Mouse (Mus musculus) lung, postnatal 4 days (tissue): ENCODE data around the gene Wdr19.

Source experiments
- DNase-seq, 2 experiments: peaks; one replicate each; pipeline ENCODE4 v3.0.0; 2021

The Wdr19 gene

DNA sequence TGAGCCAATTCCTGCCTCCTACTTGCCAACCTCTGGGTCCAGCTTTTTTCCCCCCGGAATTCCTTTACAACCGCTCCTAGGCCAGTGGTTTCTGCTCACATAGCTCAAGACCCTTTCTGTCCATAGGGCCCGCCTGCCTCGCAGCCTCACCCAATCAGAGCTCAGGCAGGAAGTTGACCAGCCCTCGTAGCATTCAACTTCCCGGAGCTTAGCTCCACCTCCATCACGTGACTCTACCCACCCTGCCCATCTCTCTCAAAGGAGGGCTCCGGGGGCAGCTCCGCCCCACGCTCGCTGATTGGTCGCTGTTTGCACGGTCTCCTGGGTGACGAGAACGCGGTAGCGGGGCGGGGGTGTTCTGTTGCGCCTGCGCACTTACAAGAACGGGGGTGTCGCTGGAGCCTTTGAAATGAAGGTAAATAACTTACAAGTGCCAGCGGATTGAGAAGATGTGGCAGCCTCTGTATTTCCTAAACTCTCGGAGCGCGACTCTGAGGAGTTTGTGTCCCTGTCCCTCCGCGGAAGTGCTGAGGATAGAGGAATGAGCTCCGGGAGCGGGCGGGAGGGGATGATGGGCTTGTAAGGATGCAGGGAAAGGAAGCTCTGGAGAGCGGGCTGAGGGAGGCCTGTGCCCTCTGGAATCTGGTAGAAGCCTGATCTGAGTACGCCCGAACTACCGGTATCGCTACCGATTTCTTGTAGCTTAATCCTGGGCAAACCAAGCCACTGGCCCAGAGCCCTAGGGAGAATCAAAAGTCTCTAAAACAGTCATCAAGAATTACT, at the start of gene Wdr19:
Wdr19 (plus strand) TSS at position 351 of the 783 bp plus-strand sequence.
- peak; percentile 99 for DNase-seq

DNA sequence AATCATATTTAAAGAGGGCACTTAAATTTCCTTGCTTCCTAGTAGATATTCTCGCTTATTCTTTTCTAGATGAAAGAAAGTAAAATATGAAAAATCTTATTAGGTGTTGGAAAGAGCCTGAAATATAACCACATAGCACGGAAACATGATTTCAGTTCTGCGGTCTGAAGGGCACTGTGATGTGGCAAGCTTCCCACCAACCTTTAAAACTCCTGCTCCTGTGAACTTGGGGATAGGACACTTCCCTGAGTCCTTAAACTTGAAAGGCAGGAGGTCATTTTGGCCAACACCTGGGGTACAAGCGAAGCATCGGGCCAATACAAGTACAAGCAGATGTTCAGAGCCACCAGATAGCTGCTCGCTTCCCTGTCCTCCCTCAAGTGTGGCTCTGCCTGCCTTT, 49.8 kb upstream of the Wdr19 start:
- DNase-seq, result no peak

DNA sequence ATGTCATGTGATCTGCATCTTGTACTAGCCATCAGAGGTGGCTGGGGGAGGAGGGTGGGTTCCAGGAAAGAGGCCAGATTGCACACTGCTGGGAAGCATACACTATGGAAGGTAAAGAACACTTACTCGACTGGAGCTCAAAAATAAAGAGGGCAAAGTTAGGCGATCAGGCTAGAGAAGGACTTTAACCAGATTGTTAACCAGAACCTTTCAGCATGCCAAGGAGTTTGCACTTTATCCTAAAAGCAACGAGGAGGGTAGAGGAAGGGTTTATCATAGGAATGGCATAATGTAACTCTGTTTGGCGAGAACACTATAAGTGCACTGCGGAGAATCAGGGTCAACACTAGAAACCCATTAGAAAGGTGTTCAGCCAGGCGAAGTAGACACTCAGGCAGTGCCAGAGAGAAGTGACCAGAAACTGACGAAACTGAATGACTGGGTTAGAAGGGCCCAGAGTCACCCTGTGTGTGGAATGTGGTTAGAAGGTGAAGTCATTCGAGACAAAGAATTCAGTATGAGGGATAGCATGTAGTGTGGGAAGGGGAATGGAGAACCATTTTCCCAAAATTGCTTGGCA, 49.0 kb upstream of the Wdr19 start:
- no peak for DNase-seq

DNA sequence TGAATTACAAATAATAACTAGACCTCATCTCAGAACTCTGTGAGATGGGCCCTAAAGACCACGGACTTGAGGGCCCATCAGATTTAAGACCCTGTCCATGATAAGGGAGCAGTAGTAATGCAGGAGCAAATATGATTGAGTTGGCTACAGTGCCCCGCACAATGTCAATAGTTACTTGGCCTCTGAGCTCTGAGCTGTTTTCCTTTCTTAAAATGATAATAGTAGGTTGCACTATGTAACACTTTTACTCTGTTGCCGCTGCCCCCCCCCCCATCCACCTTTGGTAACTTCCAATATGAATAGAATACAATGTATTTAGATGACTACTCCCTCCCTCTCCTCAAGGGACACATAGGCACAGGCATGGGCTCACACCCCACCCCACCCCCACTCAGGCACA, 48.2 kb upstream of the Wdr19 start:
- no peak for DNase-seq

DNA sequence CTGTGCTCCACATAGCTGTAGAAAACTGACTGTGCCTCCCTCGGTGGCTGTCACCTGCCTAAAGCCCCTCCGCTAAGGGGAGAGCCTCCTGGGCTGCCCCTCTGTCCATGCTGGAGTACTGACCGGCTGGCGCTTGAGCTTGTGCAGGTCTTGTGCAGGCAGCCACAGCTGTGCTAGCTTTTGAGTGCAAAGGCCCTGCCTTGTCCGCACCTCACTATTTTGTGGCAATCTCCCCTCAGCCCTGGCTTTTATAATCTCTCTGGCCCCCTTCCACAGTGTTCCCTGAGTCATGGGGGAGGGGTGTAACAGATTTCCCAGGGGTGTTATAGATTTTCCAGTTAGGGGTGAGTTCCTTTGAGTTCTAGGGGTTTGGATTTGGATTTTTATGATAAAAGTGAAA, 47.7 kb upstream of the Wdr19 start:
- no peak for DNase-seq

DNA sequence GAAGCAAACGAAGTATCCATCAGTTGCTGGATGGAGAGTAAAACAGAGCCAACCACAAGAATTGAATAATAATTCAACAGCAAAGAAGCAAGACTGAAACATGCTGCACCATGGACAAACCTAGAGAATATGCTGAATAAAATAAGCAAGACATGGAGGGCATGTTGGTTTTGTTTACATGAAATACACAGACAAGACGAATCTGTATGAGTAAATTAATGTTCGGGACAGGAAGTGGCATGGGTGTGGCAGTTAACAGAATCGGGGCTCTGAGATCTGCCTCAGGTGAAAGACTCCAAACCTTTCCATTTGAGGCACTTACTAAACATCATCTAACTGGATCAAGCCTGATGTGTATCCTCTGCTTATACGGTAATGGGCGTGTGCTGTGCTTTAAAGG, 45.2 kb upstream of the Wdr19 start:
- DNase-seq, result no peak

DNA sequence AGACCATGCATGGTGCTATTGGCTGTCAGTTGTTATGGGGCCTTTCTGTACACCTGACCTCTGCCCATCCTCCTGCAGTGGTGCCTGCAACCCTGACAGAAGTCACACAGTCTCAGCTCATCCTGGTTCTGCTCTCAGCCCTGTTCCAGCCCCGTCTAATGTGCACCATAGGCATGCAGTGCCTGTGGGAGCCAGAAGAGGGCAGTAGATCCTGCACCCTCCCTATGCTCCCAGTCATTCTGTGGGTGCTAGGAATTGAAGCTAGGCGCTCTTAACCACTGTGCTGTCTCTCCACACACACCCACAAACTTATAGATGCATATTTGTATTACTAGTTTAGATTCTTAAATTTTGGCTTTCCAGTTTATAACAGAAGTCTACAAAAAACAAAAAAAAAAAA, 42.6 kb upstream of the Wdr19 start:
- peak in 1 of 2 experiments; percentile 63 for DNase-seq

DNA sequence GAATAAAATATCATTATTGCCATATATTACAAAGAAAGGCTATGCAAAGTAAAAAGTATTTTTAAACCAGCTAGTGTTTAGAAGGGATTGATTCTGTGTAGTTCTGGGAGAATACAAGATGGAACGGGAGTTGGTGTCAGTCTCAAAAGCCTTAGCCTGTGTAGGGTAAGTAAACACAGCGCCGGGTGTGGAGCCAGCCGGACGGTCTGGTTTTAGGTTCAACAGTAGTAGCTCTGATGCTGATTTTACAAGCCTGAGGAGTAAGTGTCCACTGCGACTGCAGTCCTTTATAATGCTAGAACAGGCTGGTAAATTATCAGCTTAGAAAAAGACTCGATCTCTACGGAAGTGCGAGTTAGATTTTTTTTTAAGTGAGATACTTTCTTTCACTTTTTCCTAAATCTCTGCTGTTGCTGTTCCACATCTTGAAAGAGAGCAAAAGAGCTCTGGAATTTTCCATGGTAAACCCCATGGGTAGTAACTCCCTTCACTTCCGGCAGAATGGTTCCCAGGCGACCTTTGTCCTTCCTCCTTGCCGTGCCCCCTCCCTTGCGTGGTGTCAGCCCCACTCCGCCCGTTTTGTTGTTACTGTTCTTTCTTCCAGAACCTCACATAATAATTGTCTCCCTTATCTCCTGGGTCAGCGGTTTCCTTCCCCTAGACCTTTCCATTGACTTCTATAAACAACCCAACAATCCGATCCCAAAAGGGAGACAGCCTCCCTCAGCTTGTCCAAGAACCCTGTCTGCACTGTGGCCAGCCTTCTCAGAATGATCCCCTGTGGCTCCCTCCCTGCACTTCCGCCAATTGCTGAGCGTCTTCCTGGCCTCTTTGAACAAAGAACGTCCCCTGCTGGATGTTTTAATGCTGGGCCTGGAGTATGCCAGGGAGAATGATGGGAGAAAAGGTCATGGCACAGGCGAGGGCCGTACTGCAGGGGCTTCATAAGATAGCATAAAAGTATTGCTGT, 41.8 kb upstream of the Wdr19 start:
- peak; percentile 77 to 89 for DNase-seq

DNA sequence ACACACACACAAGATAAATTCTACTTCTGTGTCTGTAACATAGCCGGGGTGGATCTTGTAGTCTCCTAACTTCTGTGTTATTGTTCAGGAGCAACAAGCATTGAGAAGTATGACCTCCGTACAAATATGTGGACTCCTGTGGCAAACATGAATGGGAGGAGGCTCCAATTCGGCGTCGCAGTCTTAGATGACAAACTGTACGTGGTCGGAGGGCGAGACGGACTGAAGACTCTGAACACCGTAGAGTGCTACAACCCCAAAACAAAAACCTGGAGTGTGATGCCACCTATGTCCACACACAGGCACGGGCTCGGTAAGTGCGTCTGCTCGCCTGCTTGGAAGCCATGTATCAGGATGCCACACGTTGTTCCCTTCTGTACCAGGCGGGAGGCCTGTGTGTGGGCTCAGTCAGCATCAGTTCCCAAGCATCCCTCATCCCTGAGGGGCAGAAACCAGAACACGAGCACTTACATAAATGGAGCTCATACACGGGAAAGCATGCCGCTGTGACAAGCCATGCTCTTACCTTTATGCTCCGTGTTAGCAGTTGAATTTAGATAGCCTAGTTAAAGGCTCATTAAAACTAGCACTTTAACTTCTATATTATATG, 40.7 kb upstream of the Wdr19 start:
- DNase-seq, result no peak

DNA sequence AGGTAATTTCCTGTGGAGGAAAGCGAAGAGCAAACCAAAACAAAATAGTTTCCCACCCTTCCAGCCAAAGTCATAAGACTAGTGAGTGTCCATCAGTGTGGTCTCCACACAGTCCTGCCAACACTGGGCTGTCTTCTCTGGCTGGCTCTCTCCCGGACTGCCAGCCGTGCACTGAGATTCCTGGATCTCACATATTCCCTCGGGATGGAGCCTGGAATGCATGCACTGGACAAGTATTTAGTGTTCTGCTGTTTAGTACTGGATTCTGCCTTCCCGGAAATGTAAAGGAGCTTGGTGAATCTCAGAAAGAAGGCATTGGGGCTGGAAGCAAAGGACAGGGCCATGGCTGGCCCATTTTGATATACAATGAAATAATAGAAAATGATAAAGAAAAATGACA, 36.5 kb upstream of the Wdr19 start:
- DNase-seq, result no peak

DNA sequence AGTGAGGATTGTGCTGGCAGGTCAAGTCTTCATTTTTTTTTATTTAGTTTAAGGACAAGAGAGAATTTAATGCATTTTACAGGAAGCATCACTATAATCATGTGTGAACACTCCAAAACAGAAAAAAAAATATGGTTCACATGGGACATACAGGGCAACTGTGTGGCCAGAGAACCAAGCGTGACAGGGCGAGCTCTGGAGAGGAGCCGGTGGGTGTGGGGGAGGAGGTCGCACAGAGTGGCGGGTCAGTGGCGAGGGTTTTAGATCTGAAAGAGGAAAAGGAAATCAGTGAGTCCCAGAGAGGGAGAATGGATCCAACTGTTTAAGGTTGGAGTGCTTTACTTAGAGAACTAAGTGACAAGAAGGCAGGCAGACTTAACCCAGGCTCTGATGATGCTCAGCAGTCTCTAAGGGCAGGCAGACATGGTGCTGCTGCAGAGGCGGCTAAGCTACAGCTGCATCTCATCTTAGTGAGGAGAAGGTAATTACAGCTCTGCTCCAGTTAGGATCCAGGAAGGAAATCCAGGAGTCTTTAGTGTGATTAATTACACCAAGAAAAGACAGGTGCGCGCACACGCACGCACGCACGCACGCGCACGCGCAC, 35.9 kb upstream of the Wdr19 start:
- DNase-seq, result no peak

DNA sequence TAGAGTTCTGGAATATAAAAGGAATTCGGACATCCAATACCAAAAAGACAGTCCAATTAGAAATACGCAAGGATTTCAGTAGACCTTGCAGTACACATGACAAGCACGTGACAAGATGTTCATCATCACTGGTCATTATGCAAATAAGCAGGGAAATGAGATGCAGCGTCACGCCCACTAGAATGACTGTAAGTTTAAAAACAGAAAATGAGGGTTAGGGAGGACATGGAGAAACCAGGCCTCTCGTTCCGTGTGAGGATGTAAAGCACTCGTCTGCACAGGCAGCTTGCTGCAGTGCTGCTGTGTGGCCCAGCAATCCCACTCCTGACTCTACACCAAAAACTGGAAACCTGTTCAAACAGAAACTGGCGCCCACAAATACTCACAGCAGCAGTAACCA, 29.3 kb upstream of the Wdr19 start:
- DNase-seq, result no peak

DNA sequence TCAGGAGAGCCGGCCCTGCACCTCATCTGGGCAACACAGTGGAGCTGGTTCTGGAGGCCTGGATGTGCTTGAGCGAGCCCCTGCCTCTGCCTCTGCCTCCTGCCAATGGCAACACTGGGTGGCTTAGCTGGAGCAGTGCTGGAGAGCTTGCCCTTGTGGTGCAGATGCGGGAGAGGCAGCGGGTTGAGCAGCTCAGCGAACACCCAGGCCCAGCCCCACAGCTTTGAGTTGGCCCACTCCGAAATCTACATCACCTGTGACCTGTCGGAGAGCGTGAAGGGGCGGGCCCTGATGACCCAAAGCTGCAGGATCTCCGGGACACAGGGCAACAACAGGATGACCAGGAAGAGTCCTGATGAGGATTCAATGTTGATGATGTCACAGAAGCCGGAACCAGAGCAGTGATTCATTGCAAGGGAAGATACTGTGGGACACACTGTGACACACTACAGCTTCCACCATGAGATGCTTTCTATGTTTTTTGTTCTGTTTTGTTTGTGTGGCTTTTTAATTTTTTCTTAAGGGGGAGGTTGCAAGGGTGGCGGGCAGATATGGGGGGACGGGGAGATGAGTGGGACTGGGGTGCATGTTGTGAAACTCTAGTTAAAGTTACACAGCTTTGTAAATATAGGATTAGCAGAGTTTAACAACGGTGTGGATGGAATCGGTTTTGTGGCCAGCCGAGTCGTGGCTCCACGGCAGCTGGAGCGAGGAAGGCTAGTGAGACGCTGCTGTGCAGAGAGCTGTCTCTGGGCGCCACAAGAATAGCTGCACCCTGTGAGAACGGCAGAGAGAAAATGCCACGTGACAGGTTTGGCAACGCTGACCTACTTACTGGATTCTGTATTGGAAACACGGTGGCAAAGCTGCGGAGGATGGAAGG, 24.2 kb upstream of the Wdr19 start:
- no peak for DNase-seq

DNA sequence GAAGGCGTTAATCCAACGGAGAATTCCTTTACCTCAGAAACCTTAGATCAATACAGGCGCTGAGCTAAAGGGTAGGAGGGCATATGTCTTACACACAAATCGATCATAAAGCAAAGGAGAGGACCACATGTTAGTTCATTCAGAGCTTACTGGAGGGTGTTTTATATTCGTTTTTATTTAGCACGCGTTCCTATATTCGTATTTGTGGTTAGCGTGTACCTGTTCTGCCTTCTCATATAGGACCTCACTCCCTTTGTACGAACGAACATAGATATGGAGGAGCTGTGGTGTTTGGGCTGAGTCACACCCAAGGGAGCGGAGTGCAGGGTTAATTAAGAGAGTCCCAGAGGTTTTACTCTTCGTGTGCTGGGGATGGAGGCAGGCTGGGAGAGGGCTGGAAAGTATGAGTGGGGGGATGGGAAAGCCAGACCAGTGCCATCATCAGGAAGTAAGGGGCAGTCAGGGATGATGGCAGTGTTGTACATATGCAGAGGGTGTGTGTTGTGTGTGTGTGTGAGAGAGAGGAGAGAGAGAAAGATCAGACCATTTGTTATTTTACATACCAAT, 23.5 kb upstream of the Wdr19 start:
- no peak for DNase-seq

DNA sequence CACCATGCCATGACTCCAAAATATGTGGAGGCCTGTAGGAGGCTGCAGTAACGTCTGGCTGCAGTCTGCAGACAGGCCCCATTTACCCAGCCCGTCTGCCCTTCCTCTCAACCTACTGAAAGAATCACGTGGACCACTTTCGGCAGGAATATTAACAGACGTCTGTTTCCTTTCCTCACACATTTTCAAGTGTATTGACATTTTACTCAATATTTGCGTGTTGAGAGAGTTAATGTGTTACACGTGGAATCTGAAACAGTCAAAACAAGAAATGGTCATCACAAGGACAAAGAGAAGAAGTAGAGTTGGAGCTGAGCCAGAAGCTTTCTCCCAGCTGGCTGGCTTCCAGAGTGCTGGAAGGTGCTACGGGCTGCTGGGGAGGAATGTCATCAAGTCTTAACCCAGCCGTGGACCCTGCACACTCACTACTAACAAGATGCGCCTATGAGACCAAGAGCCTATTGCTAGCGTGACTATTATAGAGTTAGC, 22.4 kb upstream of the Wdr19 start:
- DNase-seq, result peak; percentile 78 to 83

DNA sequence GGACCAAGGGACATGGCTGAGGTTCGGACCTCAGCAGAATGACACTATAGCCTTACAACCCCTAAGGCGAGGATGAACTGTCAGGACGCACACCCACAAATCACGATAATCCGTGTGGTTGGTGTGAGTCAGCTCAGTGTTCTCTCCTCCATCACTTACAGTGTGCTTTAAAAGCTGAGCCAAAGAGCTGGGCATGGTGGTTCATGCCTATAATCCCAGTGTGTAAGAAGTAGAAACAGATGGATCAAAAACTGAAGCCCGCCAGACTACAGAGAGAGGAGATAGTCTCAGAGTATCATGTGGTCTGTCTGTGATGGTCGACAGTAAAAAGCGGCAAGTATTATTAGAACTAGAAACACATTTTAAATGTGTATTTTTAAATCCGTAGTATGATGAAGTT, 21.0 kb upstream of the Wdr19 start:
- no peak for DNase-seq

DNA sequence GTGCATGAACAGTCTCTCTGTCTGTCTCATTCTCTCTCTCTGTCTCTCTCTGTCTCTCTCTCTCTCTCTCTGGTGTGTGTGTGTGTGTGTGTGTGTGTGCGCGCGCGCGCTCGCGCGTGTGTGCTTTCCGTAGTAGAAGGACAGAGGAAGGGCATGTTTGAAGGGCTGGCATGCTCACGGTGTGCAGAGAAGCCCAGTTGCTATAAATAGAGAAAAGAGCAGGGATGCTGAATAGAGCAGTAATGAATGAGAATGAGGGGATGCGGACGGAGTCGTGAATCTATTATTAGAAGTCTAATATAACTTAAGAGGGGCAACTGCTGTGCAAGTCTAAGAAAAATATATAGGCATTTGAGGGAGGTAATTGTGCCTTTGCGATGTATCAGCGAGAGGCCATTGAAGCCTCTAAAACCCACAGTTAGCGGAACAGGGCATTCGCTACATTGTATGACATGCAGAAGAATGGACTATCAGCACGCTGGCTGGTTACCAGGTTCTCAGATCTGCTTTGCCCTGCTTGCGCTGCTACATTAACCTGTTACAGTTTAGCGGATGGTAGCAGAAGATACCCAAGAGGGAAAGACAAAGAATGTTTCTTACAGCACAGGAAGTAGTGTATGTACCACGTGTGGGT, 18.2 kb upstream of the Wdr19 start:
- DNase-seq, result no peak

DNA sequence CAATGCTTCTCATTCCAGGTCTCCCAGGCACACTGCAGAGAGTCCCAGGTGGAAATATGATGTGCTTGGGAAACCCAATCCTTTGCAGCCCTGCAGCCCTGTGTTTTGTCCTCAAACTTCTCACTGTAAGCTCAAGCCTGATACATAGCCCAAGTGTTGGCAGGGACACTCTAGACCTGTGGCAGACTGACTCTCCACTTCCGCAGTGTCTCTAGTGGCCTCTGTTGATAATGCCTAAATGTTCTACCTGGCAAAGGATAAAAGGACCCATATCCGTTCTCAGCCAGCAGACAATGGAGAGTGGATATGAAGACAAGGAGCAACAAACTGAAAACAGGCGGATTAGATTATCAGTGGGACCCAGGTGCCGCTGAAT, 17.7 kb upstream of the Wdr19 start:
- no peak for DNase-seq

DNA sequence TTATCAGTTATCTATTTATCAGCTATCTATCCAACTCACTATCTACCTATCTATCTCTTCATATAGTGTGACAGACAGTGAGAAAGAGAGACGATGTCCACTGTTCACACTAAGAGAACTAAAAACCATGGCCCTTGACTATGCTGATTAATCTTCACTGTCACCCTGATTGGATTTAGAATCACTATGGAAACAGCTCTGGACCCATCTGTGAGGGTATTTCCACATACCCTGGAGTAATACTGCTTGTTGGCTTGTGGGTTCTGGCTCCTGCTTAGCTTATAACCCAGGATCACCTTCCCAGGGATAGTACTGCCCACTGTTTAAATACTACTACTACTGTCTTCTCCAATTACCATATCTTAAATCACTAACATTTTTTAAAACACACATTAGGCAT, 17.2 kb upstream of the Wdr19 start:
- no peak for DNase-seq

DNA sequence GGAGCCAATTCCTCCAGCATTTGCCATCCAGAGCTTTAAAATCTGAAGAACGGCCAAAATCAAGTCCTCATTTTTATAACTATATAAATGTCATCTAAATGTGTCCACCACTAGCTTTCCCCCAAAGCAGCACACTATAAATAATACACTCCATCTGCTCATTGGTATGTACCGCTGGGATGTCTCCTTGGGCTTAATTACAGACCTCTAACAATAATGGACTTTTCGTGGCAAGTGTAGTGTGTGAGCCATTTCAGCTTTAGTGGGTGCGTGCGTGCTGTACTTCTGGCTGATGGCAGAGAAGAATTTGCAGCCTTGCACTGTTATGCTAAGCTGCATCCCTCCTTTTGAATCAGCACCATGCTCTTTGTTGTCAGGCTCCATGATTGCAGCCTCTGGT, 7.9 kb upstream of the Wdr19 start:
- DNase-seq, result no peak

DNA sequence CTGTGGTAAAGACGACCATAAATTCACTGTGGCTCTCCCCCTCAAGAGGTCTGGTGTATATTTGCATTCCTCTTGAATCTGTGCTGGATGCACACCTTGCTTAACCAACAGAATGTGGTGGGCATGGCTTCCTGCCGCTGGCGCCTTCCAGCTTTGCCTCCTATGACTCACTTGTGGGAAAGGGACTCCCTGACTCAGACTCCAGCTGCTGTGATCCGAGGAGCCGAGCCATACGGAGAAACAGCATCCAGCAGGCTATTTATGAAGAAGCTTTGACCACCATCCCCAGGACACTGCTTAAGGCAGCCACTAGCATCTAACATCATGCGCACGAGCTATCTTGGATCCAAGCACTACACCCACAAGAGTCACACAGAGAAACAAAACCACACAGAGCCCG, 5.1 kb upstream of the Wdr19 start:
- DNase-seq, result no peak
